Mouse (Mus musculus) MEL (cell line): Measurements from ENCODE around the gene Bcar1. TPM values are rescaled to one million over a fixed set of nuclear protein-coding genes. Genes with fewer than 3 reads are reported as not detected.

Experiments
- DNase-seq: peaks from one replicate; pipeline ENCODE4 v3.0.0; 2011; ENCODE audit warnings: low read depth, low spot score
- H3K27ac ChIP-seq: 2 replicates; pipeline ENCODE4 v1.5.1; 2012; ENCODE audit warnings: low read depth, mild to moderate bottlenecking, control low read depth, low read length, moderate library complexity; ENCODE audit not compliant: control insufficient read depth
- H3K27me3 ChIP-seq, 2 experiments: fragments of 150-350 bp in 1 of 2; sonication (generic) in 1 of 2; 2 replicates each; pipeline ENCODE4 v1.6.1; 2012; ENCODE audit warnings: low read length in 2 of 2, mild to moderate bottlenecking in 2 of 2, improper control_type of control experiment in 1 of 2, moderate library complexity in 1 of 2; ENCODE audit not compliant: insufficient read depth in 2 of 2, control insufficient read depth in 1 of 2
- H3K36me3 ChIP-seq, 2 experiments: 2 replicates each; pipeline ENCODE4 v1.6.1; 2012 to 2014; ENCODE audit warnings: low read length in 2 of 2, improper control_type of control experiment in 1 of 2, inconsistent platforms in 1 of 2, mild to moderate bottlenecking in 1 of 2; ENCODE audit not compliant: insufficient read depth in 2 of 2, control insufficient read depth in 1 of 2
- H3K4me1 ChIP-seq, 2 experiments: fragments of 150-350 bp in 1 of 2; sonication (generic) in 1 of 2; 2 replicates each; pipeline ENCODE4 v1.6.1; 2012; ENCODE audit warnings: low read length in 2 of 2, improper control_type of control experiment in 1 of 2, mild to moderate bottlenecking in 1 of 2; ENCODE audit not compliant: insufficient read depth in 2 of 2, control insufficient read depth in 1 of 2
- H3K4me3 ChIP-seq, 2 experiments: fragments of 150-350 bp in 1 of 2; sonication (generic) in 1 of 2; 2 replicates each; pipeline ENCODE4 v1.5.1; 2012; ENCODE audit warnings: low read depth in 2 of 2, low read length in 2 of 2, mild to moderate bottlenecking in 2 of 2, moderate library complexity in 2 of 2, control low read depth in 1 of 2, improper control_type of control experiment in 1 of 2; ENCODE audit not compliant: control insufficient read depth in 1 of 2, insufficient read depth in 1 of 2
- H3K79me2 ChIP-seq: 2 replicates; pipeline ENCODE4 v1.6.1; 2012; ENCODE audit warnings: mild to moderate bottlenecking, low read length, moderate library complexity; ENCODE audit not compliant: control insufficient read depth, poor library complexity, insufficient read depth
- H3K9ac ChIP-seq: 2 replicates; pipeline ENCODE4 v1.6.1; 2012; ENCODE audit warnings: low read depth, mild to moderate bottlenecking, control low read depth, low read length, moderate library complexity; ENCODE audit not compliant: control insufficient read depth, poor library complexity, severe bottlenecking
- H3K9me3 ChIP-seq: fragments of 150-350 bp; sonication (generic); replicated peaks from 2 replicates; pipeline ENCODE4 v1.6.1; 2012; ENCODE audit warnings: mild to moderate bottlenecking, low read length, improper control_type of control experiment, moderate library complexity; ENCODE audit not compliant: insufficient read depth
- BHLHE40 ChIP-seq: IDR thresholded peaks from 2 replicates; pipeline ENCODE4 v1.6.1; 2012; ENCODE audit warnings: low read depth, mild to moderate bottlenecking, inconsistent platforms, low read length, improper control_type of control experiment, borderline replicate concordance
- CHD1 ChIP-seq: IDR thresholded peaks from 2 replicates; pipeline ENCODE4 v1.6.1; 2012; ENCODE audit warnings: low read depth, mild to moderate bottlenecking, inconsistent platforms, low read length, improper control_type of control experiment
- CHD2 ChIP-seq: IDR thresholded peaks from 2 replicates; pipeline ENCODE4 v1.6.1; 2011; ENCODE audit warnings: low read length, improper control_type of control experiment
- CTCF ChIP-seq, 3 experiments: IDR thresholded peaks in 2 of 3; conservative IDR thresholded peaks in 1 of 3; 2 replicates each; pipeline ENCODE4 v1.5.1; 2011 to 2012; ENCODE audit warnings: low read length in 3 of 3, low read depth in 2 of 3, mild to moderate bottlenecking in 2 of 3, improper control_type of control experiment in 1 of 3, inconsistent platforms in 1 of 3, mixed read lengths in 1 of 3, moderate library complexity in 1 of 3; ENCODE audit not compliant: control insufficient read depth in 1 of 3, insufficient read depth in 1 of 3, poor library complexity in 1 of 3, severe bottlenecking in 1 of 3
- E2F4 ChIP-seq: IDR thresholded peaks from 2 replicates; pipeline ENCODE4 v1.6.1; 2011; ENCODE audit warnings: low read depth, low read length, improper control_type of control experiment, borderline replicate concordance
- ELF1 ChIP-seq: IDR thresholded peaks from 2 replicates; pipeline ENCODE4 v1.6.1; 2014; ENCODE audit warnings: low read depth, mild to moderate bottlenecking, inconsistent platforms, low read length, improper control_type of control experiment, moderate library complexity
- ETS1 ChIP-seq: IDR thresholded peaks from 2 replicates; pipeline ENCODE4 v1.6.1; 2012; ENCODE audit warnings: low read depth, mild to moderate bottlenecking, inconsistent platforms, low read length, improper control_type of control experiment, moderate library complexity
- GABPA ChIP-seq: IDR thresholded peaks from 2 replicates; pipeline ENCODE4 v1.6.1; 2012; ENCODE audit warnings: low read depth, mild to moderate bottlenecking, inconsistent platforms, low read length, improper control_type of control experiment, moderate library complexity
- GATA1 ChIP-seq: IDR thresholded peaks from 2 replicates; pipeline ENCODE4 v1.6.1; 2011; ENCODE audit warnings: low read depth, low read length, improper control_type of control experiment
- JUND ChIP-seq: IDR thresholded peaks from 2 replicates; pipeline ENCODE4 v1.6.1; 2011; ENCODE audit warnings: low read depth, mild to moderate bottlenecking, improper control_type of control experiment, low read length
- MAX ChIP-seq: IDR thresholded peaks from 2 replicates; pipeline ENCODE4 v1.6.1; 2011; ENCODE audit warnings: low read length, improper control_type of control experiment
- MXI1 ChIP-seq: IDR thresholded peaks from 2 replicates; pipeline ENCODE4 v1.6.1; 2011; ENCODE audit warnings: mild to moderate bottlenecking, low read depth, low read length, improper control_type of control experiment
- MYC ChIP-seq: IDR thresholded peaks from 2 replicates; pipeline ENCODE4 v1.6.1; 2011; ENCODE audit warnings: low read depth, mild to moderate bottlenecking, low read length, improper control_type of control experiment, moderate library complexity
- NELFE ChIP-seq: IDR thresholded peaks from 2 replicates; pipeline ENCODE4 v1.6.1; 2011; ENCODE audit warnings: low read depth, low read length, improper control_type of control experiment
- NRF1 ChIP-seq: IDR thresholded peaks from 2 replicates; pipeline ENCODE4 v1.6.1; 2014; ENCODE audit warnings: low read depth, mild to moderate bottlenecking, inconsistent platforms, low read length, improper control_type of control experiment, moderate library complexity; ENCODE audit not compliant: poor library complexity, insufficient read depth, severe bottlenecking
- POLR2A ChIP-seq, 2 experiments: IDR thresholded peaks; 2 replicates each; pipeline ENCODE4 v1.6.1; 2011 to 2012; ENCODE audit warnings: low read length in 2 of 2, mild to moderate bottlenecking in 2 of 2, control low read depth in 1 of 2, improper control_type of control experiment in 1 of 2, low read depth in 1 of 2, moderate library complexity in 1 of 2; ENCODE audit not compliant: control insufficient read depth in 1 of 2, insufficient read depth in 1 of 2, poor library complexity in 1 of 2
- POLR2AphosphoS2 ChIP-seq: IDR thresholded peaks from 2 replicates; pipeline ENCODE4 v1.6.1; 2011; ENCODE audit warnings: low read length, improper control_type of control experiment
- POLR2AphosphoS5 ChIP-seq: IDR thresholded peaks from 2 replicates; pipeline ENCODE4 v1.6.1; 2012; ENCODE audit warnings: low read depth, borderline replicate concordance, mild to moderate bottlenecking, inconsistent platforms, low read length, moderate library complexity, mixed read lengths
- RAD21 ChIP-seq: IDR thresholded peaks from 2 replicates; pipeline ENCODE4 v1.6.1; 2011; ENCODE audit warnings: mild to moderate bottlenecking, low read depth, low read length, improper control_type of control experiment
- SIN3A ChIP-seq: IDR thresholded peaks from 2 replicates; pipeline ENCODE4 v1.6.1; 2012; ENCODE audit warnings: low read length, improper control_type of control experiment, inconsistent platforms
- TBP ChIP-seq: IDR thresholded peaks from 2 replicates; pipeline ENCODE4 v1.8.0; 2011; ENCODE audit warnings: low read depth, low read length, improper control_type of control experiment
- TCF12 ChIP-seq: IDR thresholded peaks from 2 replicates; pipeline ENCODE4 v1.6.1; 2014; ENCODE audit warnings: low read depth, mild to moderate bottlenecking, inconsistent platforms, low read length, improper control_type of control experiment, moderate library complexity
- USF1 ChIP-seq: IDR thresholded peaks from 2 replicates; pipeline ENCODE4 v1.6.1; 2014; ENCODE audit warnings: low read depth, mild to moderate bottlenecking, inconsistent platforms, low read length, improper control_type of control experiment, moderate library complexity
- ZC3H11A ChIP-seq: IDR thresholded peaks from 2 replicates; pipeline ENCODE4 v1.6.1; 2012; ENCODE audit warnings: low read depth, mild to moderate bottlenecking, inconsistent platforms, low read length, improper control_type of control experiment
- ZMIZ1 ChIP-seq: IDR thresholded peaks from 2 replicates; pipeline ENCODE4 v1.6.1; 2012; ENCODE audit warnings: low read depth, mild to moderate bottlenecking, inconsistent platforms, low read length, improper control_type of control experiment, moderate library complexity
- polyA plus RNA-seq, 2 experiments: library from polyadenylated mRNA; stranded (reverse) in 1 of 2; unstranded in 1 of 2; fragments of >175 nt in 1 of 2; fragments of >200 nt in 1 of 2; gene quantifications; 2 replicates each; pipeline versions ENCODE4 v1.2.1 to v1.2.4; 2012; ENCODE audit warnings: low replicate concordance in 2 of 2, low read depth in 1 of 2; ENCODE audit not compliant: insufficient read length in 2 of 2, insufficient read depth in 1 of 2, missing spikeins in 1 of 2
- total RNA-seq: library from RNA; depleted of rRNA; stranded (reverse); fragments of 300-350 nt; gene quantifications from 2 replicates; pipeline ENCODE4 v1.2.3, GENCODE M21; 2012

Bcar1 gene
- total and polyA plus RNA-seq, 3 experiments, result 6.5 to 17.4 TPM; not detected in 1

- DNase-seq, result no peak
- TF ChIP-seq POLR2AphosphoS2 (no peak), ZC3H11A (no peak), TCF12 (no peak), NELFE (no peak), MYC (no peak), TBP (no peak), SIN3A (no peak), E2F4 (no peak), MAX (no peak), CHD1 (no peak), ELF1 (no peak), ETS1 (no peak), RAD21 (no peak), USF1 (no peak), GABPA (no peak), CHD2 (no peak), MXI1 (no peak), ZMIZ1 (no peak), POLR2A (IDR thresholded peaks at IDR 0.05; ENCODE audit: control insufficient read depth in 1 of 2, insufficient read depth in 1 of 2, low read depth in 1 of 2, low read length in 2 of 2, poor library complexity in 1 of 2) (no peak), NRF1 (no peak)
- no peaks in the 10 kb centered on the region for H3K27me3 ChIP-seq
- H3K36me3 ChIP-seq, result no peaks in the 10 kb centered on the region
- H3K27ac ChIP-seq, result no peak overlapping the region
- H3K4me3 ChIP-seq, result no peak overlapping the region
- H3K9ac ChIP-seq, result no peak overlapping the region
- H3K79me2 ChIP-seq, result no peaks in the 10 kb centered on the region
- H3K9me3 ChIP-seq, result no peaks in the 10 kb centered on the region
- H3K4me1 ChIP-seq, result peaks cover 0 to 8% of the 10 kb centered on the region in 2 experiments; a peak in 1 of 4 replicates
Measured at GRCm38 (mm10) chr8:111726102-111726900, 17.3 kb downstream of the Bcar1 start.

GRCm38 (mm10) chr8:111725341-111725740 lies 18.3 kb downstream of the Bcar1 start:
- H3K27ac ChIP-seq, result no peak overlapping the region
- no peak for DNase-seq
- H3K4me3 ChIP-seq, result no peak overlapping the region
- no peaks in the 10 kb centered on the region for H3K36me3 ChIP-seq
- H3K79me2 ChIP-seq, result no peaks in the 10 kb centered on the region
- no peak overlapping the region for H3K9ac ChIP-seq
- no peaks in the 10 kb centered on the region for H3K27me3 ChIP-seq
- TF ChIP-seq GATA1 (no peak), ZC3H11A (no peak), JUND (no peak), CTCF (IDR thresholded peaks at IDR 0.05 in 2 of 3, conservative IDR thresholded peaks at IDR 0.05 in 1 of 3; ENCODE audit: control insufficient read depth in 1 of 3, insufficient read depth in 1 of 3, low read depth in 2 of 3, low read length in 3 of 3, poor library complexity in 1 of 3, severe bottlenecking in 1 of 3) (no peak), BHLHE40 (no peak), POLR2AphosphoS5 (no peak)
- TF ChIP-seq, all 39 proteins: peak for 0
- Histone ChIP-seq H3K9me3 (no peaks in the 10 kb centered on the region), H3K4me1 (0 out of 4 replicates have a peak, but pooled peaks cover 0 to 6% of the 10 kb centered on the region in 2 experiments)
